Mouse (Mus musculus): ENCODE results near the gene Chil1. TPM values are rescaled to one million over a fixed set of nuclear protein-coding genes. Genes with fewer than 3 reads are reported as not detected.

Chil1 gene
- total RNA-seq (2021) = 1 to 10 TPM; 8.0 to 8.5 TPM
- long read RNA-seq, experiment 1, transcript Chil1-201 (10 exons, 1,687 nt) = major isoform, 5 of 12 reads
- long read RNA-seq, experiment 1, transcript Chil1-208 (10 exons, 1,645 nt) = major isoform, 5 of 12 reads
- long read RNA-seq, experiment 1, partial matches to known transcripts = 0 of 12 reads
- long read RNA-seq, experiment 1, other reads (novel, unspliced or antisense) = 2 of 12 reads
- long read RNA-seq, experiment 2, partial matches to known transcripts = 1 of 7 reads
- long read RNA-seq, experiment 2, other reads (novel, unspliced or antisense) = 4 of 7 reads

DNA sequence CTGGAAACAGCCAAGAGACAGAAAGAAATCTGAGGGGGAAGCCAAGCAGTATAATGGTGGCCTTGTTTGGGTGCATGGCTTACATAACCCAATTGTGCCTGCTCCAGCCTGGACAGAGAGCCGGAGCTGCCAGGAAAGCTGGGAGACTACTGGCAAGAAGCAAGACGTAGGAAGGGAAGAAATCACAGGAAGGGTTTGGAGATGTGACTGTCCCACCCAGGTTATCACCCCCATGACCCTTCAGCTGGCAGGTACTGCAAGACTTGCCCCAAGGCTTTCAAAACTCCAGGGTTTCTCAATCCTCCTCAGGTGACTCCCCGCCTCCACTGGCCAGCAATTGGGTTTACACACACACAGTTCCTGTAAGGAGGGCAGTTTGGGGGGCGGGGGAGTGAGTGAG lies at the start of gene Chil1:
Gene Chil1 (plus strand): TSS at position 152 of the 400 bp plus-strand sequence.
- peak in 1 of 2 experiments; percentile 33 for DNase-seq (ENCODE audit: low spot score in 2 of 2)

DNA sequence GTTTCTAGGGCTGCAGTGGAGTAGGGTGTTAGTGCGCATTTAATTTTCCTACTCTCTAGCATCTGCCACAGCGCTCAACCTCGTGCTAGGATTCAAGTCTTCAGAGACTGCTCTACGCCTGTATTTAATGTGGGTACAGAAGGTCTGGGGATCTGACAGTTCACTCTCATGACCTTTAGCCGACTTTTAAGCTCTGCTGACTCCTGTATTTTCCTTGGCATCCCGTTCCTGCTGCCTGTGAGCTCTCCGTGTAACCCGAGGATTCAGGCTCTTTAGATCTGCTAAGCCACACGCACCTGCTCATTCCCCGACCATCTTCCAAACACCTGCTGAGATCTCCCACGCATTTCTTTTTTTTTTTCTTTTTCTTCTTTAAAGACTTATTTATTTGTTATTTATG lies 48.7 kb upstream of the Chil1 start:
- DNase-seq (ENCODE audit: low spot score in 2 of 2) = no peak

DNA sequence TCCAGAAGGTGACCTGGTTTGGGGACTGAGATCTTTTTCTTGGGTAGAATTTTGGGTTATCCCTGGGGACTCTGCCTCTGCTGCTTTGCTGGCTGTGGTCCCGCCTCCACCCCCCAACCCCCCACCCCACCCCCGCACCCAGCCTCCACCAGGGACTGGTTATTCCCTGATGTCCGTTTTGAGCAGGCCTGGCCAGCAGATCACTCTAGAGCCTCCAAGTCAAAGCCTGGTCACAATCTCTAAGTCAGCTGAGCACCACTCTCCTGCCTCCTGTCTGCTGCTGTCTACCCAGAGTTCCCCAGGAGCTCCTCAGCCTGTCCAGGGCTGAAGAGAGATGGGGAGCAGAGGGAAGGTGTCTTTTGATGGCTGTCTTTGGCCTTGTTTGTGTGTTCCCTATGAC lies 45.6 kb upstream of the Chil1 start:
- no peak for DNase-seq (ENCODE audit: low spot score in 2 of 2)

DNA sequence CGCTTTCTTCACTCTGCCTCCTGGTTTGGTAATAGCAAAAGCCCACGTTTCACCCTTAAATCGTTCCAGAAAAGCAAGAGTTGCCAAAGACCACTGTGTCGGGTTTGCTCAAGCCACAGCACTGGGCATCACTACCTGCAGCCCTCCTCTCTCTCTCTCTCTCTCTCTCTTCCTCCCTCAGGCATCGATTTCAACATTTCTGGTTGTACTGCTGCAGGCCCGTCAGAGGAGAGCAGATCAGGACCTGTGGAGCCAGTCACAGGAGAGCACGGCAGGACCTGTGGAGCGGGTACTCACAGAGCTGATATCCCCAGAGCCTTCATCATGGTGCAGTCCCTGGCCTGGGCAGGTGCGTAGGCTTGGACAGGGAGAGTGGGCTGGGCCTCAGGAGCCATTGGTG lies 43.6 kb upstream of the Chil1 start:
- no peak for DNase-seq (ENCODE audit: low spot score in 2 of 2)

DNA sequence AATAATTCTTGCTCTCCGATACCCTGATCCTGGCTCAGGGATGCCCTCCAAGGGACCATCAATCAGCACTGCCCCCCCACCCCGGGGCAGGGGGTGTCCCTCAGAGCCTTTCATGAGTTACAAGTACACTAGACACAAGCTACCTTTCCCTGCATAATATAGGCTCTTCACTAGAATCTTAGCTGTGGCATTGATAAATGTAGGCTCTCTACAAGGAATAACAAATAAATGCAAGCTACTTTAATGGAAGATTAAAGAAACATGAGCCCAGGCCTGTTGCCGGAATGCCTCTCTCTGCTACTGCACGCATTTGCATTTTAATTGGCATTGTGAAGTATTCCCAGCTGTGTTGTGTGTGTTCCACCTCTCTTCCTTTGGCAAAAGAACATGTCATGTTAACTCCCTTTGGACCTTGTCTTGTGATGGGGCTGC lies 39.6 kb upstream of the Chil1 start:
- no peak for DNase-seq (ENCODE audit: low spot score in 2 of 2)

DNA sequence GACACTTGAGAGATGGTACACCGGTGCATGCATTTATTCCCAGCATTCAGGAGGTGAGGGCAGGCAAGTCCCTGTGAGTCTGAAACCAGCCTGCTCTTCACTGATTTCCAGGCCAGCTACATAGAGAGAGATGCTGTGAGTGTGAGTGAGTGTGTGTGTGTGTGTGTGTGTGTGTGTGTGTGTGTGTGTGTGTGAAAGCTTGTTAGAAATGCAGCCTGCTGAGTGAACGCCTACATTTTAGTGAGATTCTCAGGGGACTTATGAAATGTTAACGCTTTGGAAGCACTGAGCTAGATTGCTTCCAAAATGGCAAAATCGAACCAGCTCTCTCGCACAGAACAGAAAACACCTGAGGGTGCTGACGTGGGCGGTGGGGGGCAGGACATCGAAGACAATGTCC lies 35.9 kb upstream of the Chil1 start:
- peak; percentile 19 to 28 for DNase-seq (ENCODE audit: low spot score in 2 of 2)

DNA sequence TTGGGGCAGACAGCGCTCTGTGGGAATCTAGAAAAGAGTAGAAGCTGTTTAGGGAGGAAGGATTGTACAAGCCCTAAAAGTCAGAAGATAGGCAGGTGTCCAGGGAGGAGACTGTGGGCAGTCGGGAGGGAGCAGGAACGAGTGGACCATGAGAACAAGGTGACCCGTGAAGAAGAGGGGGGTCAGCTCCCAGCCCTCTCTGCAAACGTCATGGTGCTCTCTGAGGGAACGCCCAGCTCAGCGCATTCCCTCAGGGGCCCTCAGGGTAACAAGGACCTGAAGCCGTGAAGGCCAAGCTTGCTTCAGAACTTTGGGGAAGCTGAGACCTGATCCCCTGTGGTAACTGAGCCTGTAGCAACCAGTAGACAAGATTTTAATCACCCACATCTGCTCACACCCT lies 31.9 kb upstream of the Chil1 start:
- no peak for DNase-seq (ENCODE audit: low spot score in 2 of 2)

DNA sequence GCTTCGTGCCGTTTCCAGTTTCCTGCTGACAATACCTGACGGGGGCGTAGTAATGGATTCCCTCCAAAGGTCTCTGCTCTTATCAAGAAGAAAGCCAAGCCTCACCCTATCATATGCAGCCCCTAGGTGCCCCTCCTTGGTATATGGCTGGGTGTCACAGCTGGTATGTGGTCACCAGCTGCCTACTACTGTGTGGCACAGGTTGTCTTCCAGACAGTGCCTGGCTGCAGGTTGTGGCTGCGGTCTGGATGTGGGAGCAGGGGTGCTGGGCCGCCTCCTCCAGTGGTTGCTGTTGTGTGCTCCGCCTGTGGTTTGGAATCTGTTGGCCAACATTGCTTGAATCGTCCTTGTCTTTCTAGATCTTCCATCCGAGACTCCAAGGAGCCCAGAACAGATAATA lies 31.2 kb upstream of the Chil1 start:
- no peak for DNase-seq (ENCODE audit: low spot score in 2 of 2)

DNA sequence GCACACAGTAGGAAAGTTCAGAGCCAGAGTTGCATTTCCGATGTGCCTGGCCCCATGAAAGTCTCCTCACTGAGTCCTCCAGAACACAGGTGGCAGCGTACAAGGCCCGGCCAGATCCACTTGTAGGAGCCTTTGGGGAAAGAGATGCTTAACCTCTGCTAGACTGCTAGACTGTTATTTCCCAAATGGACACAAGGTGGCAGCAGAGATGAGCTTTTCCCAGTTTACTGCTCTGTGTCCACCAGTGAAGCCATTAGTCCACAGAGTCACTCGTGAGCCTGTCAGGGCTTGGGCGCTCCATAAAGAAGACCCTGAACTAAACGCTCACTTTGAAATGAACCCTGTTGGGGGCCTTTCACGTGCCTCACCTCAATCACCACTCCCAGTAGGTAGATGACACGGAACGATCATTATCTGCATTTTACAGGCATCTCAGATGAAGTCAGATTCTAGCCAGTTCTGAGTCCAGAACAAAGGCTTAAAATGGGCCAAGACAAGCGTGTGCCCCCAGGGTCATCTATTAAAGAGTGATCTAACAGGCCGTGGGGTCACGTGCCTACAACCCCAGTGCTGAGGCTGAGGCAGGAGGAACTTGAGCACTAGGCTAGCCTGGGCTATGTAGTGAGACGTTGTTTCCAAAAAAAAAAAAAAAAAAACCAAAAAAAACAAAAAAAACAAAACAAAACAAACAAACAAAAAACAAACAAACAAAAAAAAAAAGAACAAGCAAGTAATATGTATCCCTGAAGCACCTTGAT lies 30.1 kb upstream of the Chil1 start:
- DNase-seq (ENCODE audit: low spot score in 2 of 2) = peak; percentile 74 to 88

DNA sequence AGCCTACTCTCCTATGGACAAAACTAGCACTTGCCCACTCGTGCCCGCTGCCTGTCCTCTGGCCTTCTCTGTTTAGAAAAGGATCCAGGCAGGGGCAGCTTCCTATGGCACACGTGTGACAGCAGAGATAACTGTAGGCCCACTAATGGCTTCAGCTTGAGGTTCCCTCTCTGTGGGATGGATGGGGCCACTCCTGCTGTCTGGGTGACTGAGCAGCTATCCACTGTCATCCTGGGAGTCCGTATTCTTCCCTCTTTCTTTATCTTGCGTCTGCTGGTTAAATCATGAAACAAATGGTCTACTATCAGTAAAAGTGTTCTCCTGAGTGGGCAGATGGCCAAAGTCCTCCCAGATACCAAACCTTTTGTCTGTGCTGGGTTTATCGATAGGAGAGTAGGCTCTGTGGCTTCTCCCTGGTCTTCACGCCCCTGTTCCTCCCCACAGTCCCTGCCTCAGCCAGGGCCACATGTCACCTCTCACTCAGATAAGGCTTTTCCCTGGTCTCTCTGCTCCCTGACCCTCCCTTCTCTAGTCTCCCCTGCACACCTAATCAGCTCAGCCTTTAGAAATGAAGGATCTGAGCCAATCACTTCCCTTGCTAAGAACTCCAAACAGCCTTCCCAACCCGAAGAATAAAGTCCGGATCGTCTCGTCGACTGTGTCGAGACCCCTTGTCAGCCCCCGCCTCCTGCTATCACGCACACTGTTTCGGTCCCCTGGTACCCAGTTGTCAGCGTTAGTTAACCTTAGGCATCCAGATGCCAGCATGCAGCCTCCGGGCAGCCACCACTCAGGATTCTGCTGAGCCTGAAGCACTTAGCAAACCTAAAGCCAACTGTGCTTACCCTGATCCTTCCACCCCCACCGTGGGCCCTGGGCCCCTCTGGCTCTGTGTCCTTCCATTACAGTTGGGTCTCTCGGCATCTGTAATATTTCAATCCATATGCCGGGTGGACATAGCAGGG lies 29.1 kb upstream of the Chil1 start:
- no peak for DNase-seq (ENCODE audit: low spot score in 2 of 2)

DNA sequence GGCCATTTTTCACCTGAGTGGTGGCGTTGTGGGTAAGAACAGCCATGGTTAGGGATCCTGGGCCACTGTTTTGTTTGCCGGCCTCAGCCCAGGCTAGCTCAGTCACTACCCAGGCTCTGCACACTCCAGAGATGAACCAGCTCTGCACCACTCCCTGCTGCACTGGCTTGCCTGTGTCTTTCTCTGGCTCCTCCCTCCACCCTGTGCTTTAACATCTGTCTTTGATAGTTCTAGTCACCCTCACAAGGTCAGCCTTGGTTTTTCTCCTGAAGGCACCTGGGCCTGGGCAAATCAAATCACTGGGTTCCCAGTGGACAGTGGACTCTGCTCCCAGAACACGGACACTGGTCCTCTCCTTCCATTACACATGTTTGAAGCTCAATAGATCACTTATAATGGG lies 27.9 kb upstream of the Chil1 start:
- DNase-seq (ENCODE audit: low spot score in 2 of 2) = no peak

DNA sequence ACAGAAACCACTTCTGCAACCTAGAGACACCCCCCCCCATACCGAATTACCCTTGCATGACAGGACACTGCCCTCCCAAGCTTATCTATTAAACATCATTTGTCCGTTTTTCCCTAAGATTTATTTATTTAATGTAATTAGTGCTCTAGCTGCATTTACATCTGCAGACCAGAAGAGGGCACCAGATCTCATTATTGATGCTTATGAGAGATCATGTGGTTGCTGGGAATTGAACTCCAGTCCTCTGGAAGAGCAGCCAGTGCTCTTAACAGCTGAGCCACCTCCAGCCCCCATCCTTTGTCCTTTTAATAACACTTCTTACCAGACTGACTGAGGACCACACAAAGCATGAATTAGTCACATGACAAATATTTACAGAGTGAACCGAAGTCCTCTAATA lies 27.3 kb upstream of the Chil1 start:
- no peak for DNase-seq (ENCODE audit: low spot score in 2 of 2)

DNA sequence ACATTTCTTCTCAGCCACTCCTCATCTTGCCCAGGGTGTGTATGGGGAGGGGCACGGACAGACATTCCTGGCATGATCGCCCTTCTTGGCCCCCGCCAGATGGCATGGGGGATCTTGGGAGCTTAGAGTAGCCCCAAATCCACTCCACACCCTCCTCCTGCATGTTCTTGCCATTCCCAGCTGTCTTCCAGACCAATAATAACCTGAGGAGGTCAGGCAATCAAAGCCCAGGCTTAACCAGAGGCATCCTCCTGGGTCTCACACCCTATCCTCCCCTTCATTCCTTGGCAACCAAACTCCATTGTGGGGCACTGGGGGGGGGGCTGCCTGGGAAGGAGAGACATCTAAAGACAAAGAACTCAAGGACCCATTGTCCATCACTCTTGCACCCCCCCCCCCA lies 21.6 kb upstream of the Chil1 start:
- no peak for DNase-seq (ENCODE audit: low spot score in 2 of 2)

DNA sequence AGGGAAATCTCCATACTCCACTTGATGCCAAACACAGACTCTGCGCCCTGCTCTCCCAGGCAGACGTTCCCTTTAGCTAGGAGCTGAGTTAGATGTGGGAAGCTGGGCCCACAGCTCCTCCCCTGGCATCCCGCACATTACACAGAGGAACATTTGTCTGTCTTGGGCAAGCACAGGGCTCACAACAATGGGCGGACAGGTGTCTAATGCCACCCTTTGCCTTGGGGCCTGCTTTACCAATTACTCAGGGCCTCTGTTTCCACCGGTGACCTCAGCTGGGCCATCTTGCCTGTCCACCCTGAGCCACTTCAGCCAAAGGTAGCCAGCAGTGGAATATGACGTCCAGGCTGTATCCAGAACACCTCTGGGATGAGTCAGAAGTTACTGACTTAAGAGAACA lies 20.6 kb upstream of the Chil1 start:
- no peak for DNase-seq (ENCODE audit: low spot score in 2 of 2)

DNA sequence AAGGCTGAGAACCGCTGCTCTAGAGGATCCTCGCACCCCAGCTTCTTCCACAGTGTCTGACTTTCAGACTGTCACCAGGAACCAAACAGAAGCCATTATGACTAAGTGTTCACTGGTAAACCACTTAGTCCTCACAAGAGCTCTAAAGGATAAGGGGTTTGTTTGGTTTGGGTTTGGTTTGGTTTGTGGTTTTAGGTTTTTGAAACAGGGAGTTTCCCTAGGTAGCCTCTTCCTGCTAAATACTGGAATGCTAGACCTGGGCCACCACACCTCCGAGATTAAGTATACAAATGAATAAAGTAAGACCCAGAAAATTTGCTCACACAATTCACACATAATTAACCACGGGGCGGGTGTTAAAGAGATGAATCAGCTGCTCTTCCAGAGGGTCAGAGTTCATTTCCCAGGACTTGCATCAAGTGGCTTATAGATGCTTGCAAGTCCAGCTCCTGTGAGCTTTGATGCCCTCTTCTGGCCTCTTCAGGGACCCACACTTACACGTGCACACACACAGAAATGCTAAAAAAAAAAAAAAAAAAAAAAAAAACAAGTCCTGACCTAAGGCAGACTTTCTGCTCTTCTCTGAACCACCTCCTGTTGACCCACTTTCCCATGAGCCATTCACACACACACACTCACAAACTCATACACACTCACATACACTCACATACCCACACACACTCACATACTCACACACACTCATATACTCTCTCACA lies 19.3 kb upstream of the Chil1 start:
- DNase-seq (ENCODE audit: low spot score in 2 of 2) = no peak

DNA sequence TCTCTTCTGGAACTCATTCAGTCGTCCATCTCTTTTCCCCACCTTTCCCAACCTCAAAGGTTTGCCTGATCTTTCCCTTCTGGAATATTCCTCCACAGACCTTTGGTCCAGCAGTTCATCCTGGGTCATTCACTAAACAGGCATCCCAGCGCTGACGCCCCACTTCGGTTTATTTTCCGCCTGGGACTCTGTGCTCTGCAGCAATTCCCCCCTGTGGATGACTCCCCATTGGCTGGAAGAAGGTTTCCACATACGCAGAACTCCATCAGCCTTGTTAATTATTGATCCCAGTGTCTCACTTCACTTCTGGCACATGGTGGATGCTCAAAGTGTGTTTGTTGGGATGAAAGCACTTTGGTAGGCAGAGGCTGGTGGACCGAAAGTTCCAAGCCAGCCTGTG lies 18.5 kb upstream of the Chil1 start:
- no peak for DNase-seq (ENCODE audit: low spot score in 2 of 2)

DNA sequence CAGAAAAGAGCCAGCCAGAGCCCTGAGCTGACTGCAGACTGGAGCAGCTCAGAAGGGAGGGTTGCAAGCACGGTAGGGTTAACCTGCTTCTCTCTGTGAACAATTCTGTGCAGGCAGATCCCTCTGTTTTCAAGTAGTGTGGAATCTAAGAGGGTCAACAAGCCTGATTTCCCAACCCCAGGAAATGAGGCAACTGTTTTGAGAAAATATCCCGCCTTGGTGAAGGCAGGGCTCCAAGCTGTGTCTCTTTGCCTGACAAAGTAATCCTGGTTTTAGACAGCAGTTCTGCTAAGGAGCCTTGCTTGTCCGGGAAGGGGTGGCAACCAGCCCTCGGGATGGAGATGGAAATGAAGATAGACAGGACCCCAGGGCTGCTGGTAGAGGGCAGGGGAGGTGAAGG lies 17.5 kb upstream of the Chil1 start:
- no peak for DNase-seq (ENCODE audit: low spot score in 2 of 2)

DNA sequence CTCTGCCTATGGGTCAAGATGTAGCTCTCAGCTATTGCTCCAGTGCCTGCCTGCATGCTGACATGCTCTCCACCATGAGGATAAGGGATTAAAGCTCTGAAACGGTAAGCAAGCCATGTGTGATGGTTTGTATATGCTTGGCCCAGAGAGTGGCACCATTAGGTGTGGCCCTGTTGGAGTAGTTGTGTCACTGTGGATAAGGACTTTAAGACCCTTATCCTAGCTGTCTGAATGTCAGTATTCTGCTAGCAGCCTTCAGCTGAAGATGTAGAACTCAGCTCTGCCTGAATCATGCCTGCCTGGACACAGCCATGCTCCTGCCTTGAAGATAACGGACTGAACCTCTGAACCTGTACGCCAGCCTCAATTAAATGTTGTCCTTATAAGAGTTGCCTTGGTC lies 15.4 kb upstream of the Chil1 start:
- no peak for DNase-seq (ENCODE audit: low spot score in 2 of 2)

DNA sequence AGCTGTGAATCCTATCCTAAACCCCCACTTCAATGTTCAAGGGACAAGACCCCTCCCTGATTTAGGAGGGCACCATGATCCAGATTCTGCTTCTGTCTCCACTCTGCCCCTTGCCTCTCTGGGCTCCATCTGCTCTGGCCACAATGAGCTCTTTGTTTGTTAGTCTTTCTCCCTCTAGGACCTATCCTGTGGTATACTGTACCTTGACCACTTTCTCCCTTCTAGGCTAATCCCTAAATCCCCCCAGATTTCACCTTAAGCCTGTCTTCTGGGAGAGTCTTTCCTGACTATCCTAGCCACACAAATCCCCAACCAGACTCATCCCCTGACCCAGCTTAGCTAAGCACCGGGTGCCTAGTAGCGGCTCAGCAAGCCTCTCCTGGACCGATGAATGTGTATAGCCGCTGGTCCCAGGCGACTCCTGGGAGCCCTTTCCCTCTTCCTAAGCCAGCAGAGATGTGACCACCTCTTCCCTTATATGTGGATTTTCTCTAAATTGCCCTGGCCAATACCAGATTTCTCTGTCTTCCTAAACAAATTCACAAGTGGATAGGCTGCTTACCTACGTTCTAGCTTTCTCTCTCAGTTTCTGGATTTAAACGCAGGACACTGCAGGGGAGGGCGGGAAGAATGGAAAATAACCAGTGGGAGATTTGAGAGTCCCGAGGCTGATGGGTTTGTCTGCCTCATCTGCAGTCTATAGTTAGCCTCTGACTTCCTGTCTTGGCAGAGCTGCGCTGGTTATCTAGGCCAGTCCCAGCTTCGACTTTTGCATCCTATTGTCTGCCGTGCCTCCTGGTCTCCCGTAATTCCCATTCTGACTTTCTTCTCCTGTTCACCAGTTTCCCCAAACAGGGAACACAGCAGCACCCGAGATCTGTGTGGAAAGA lies 14.3 kb upstream of the Chil1 start:
- no peak for DNase-seq (ENCODE audit: low spot score in 2 of 2)

DNA sequence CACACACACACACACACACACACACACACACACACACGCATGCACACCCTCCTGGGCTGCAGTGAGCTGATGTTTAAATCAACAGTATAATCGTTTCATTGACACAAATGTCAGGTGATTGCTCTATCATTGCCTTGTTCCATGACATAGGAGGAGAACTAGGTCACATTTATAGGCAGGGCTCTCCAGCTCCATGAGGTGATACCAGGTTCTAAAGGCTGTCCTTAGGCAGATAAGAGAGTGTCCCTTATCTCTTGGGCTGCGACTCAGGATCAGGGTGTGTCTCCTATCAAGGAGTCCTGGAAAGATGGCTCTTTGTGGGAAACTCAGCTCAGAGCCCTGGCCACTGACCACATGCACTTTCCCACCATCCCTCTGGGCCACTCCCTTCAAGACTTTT lies 13.4 kb upstream of the Chil1 start:
- DNase-seq (ENCODE audit: low spot score in 2 of 2) = no peak
